Mouse (Mus musculus) T-helper 2 cell (primary cell): ENCODE results near the gene Kcnj10.

Experiments used
- in situ Hi-C: fragments of 300-600 bp; cut with MboI, MseI; formaldehyde crosslinking; loops from one replicate; pipeline ENCODE4 v1.15.1; 2025; ENCODE audit warnings: high pct_unique_total_duplicates

Gene Kcnj10

DNA sequence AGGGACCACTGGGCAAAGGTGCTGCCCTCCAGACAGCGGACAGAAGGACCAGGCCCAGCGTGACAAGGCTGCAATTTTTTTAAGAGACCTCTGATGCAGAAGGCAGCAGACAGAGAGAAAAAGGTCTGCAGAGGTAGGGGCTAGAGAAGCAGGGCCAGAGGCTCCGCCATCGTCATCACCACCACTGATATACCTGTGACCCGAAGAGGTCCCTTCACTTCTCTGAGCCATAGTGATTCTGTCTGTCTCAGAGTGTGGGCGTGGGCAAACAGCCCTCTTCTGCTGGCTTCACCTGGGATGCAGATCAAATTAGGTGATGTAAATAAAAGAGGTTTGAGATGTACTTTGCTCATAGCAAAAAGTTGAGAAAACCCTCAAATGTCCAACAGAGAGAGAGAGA is 11.4 kb upstream of the Kcnj10 start:
- in situ Hi-C loops: loop anchor here (5.0 kb wide), 1 partner anchor 38 kb away; no protein-coding TSS in a partner anchor

DNA sequence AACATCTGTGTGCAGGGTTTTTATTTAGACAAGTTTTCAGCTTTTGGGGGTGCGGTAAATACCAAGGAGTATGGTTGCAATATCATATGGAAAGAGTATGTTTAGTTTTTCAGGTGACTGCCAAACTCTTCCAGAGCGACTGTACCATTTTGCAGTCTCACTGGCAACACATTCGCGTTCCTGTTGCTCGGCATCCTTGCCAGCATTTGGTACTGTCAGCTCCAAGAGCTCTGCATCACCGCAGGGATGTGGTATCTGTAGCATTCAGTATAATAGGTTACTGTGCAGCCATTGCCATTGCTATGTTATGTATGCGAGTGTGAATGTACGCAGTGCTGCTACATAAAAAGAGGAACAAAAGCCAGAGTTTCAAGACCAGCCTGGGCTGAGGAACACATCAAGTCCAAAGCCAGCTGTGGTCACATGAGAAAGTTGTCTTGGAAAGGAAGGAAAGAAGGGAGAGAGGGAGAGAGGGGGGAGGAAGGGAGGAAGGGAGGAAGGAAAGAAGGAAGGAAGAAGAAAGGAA is 9.5 kb upstream of the Kcnj10 start:
- in situ Hi-C loops: loop anchor here (5.0 kb wide), 1 partner anchor 36 kb away; no protein-coding TSS in a partner anchor

DNA sequence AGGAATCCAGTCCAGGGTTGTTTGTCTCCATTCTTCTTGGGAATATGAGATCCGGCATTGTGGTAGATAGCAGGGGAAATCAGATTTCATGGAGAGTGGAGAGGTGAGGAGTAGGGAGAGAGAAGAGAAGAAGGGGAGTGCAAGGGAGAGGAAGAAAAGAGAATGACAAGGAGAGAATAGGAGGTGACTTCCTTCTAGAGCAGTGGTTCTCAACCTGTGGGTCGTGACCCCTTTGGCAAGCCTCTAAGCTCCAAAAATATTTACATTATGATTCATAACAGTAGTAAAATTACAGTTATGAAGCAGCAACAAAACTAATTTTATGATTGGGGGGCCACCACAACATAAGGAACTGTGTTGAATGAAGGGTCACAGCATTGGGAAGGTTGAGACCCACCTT is 8.1 kb upstream of the Kcnj10 start:
- in situ Hi-C loops: loop anchor here (5.0 kb wide), 1 partner anchor 34 kb away; no protein-coding TSS in a partner anchor

DNA sequence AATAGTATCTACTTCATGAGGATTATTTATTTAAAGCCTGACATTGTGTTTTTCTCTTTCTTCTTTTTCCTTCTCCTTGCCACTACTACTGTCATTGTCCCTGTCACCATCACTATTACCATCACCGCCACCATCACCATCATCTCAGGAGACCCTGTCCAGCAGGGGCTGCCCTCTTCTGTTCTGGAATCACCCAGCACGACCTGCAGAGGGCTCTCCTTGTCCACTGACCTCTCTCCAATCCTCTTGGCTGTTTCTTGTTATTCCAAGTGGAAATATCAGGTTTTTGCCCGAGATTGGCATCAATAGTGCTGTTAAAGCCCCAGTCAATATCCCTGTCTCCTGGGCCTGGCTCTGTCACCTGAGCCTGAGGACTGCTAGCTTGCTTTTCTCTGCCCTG is 7.5 kb upstream of the Kcnj10 start:
- in situ Hi-C loops: loop anchor here (5.0 kb wide), 1 partner anchor 34 kb away; no protein-coding TSS in a partner anchor

DNA sequence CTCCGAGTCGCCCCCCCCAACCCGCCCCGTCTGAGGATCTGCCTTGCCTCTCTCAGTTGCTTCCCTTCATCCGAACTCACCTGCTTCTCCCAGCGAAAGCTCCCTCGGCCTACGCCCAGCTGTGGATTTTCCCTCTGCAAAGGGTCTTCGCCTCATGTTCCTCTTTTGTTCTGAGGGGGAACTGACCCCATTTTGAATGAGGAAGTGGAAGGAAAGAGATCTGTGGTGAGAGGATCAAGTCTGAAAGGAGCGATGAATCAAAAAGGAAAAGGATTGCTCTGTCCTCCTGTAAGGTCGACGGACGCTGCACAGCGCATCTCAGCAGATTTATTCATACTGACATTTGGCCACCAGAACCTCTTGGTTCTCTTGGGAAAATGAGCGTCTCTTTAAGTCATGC is 5.2 kb upstream of the Kcnj10 start:
- in situ Hi-C loops: no loop called here

DNA sequence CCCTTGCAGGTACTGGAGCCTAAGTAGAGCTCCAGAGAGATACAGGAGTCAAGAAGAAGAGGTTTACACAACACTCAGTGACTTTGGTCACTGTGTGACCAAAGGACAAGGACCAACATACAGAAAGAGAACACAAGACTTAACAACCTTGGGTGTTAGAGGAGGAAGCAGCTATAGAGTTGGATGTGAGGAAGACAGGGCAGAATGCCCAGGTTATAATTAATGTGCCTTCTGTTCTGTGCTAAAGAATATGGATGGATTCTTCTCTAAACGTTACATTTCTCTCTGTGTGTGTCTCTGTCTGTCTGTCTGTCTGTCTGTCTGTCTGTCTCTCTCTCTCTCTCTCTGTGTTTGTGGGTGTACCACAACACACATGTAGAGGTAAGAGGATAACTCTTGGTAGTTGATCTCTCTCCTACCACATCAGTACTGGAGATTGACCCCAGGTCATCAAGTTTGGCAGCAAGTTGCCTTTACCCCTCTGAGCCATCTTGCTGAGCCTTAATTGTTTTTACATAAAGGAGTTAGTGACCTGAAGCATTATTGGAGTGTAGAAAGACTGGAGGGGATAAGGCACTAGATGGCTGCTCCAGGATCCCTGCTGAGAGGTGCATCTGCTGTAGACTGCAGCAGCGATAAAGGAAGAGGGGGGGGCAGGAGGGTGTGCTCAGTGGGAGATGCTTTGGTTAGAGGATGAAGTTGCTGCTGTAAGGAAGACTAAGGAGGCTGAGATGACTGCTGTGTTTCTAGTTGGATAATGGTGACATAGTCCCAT is 3.4 kb upstream of the Kcnj10 start:
- in situ Hi-C loops: no loop called here

DNA sequence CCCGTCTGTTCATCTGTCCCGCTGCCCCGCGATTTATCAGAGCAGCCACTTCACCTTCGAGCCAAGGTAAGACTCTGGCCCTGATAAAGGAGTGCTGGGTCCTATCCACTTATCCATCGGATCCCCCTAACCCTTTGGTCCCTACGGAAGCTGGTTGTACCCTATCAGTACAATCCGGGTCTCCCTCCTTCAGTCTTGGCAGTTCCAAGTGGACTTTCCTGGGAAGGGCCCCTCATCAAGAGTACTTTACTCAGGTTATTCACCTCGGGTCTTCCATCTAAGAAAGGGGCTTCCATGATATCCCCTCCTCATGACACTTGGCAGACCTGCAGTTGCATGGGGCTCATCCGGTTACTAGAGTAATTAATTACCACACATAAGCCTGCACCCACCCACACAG is 376 bp downstream of the Kcnj10 start:
- in situ Hi-C loops: no loop called here

DNA sequence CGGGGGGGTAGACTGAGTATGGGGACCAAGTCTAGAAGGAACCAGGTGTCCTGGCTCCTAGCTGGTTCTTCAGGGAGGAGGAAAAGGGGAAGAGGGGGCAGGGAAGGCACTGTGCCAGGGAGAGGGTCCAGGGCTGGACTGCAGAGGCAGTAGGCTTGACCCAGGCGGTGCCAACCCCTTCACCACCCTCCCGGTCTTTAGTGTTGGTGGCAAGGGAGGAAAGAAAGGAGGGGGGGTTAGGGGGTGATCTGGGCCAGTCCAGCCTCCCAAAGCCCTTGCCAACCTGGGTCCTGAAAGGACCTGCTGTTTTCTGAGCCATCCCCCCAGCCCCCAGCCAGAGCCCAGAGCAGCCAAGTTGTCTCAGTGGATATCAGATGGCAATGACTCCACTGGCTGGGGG is 1.7 kb downstream of the Kcnj10 start:
- in situ Hi-C loops: no loop called here

DNA sequence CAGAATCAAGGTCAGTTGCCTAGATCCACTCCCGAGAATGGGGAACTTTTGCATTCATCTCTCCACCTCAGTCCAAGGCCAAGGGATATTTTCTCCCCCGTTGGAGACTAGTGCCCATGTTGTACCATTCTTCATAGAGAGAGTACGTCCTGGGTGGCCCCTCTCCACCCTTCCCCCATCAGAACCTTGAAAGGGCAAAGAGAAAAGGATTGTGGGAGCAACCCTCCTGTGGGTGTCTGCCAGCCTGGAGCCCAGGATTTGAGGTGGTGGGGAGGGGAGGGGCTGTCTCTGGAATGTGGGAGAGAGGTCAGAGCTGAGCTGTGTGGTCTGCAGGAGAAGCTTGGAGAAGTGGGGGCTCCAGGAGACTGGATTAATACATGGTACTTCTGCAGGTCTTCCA is 2.9 kb downstream of the Kcnj10 start:
- in situ Hi-C loops: no loop called here

DNA sequence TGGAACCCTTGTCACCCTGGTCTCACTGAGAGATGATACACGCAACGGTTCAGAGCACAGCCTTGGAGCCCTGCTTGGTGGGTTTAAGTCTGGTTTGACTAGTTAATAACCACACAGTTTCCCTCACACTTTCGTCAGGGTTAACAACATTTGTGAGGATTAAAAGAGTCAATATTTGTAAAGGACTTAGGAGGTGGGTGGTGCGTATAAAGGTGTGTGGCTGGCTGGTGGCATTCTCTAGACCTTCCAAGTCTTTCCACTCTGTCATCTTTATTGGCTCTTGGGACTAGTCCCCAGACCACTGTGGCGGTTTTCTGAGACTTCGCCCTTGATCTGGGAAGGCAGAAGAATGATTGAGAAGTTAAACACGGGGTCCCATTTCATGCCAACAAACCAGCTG is 3.8 kb downstream of the Kcnj10 start:
- in situ Hi-C loops: no loop called here

DNA sequence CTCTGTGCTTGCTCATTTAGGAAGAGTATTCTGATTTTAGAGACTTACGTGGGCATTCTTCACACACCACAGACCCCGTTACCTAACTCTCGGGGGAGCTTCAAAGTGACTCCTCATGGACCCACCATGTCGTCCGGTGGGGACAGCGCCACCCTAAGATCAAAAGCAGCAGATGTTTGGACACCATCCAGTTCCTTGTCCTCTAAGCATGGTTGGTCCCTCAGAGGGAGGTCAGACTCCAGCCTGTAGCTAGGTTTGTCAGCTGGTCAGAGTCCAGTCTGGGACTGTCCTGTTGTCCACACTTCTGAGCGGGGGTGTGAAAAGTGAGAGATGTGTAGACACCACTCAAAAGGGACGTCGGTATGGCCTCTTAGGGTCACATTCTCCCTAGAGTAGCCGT is 5.7 kb downstream of the Kcnj10 start:
- in situ Hi-C loops: no loop called here

DNA sequence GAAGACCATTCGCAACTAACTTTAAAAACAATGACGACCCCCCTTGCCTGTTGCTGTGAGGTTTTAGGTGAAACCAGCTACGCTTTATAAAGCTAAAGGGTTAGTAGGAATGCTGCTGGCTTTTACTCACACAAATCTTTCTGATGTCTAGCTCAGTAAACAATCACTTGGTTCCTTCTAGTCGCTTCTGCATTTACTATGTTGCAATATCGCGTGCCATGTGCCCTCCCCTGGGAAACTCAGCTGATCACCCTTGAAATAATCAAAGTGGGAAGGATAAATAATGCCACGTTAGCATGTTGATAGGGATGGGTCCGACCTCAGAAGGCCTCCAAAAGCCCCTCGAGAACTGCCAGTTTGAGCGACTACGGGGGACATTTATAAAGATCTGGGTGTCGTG is 6.4 kb downstream of the Kcnj10 start:
- in situ Hi-C loops: no loop called here

DNA sequence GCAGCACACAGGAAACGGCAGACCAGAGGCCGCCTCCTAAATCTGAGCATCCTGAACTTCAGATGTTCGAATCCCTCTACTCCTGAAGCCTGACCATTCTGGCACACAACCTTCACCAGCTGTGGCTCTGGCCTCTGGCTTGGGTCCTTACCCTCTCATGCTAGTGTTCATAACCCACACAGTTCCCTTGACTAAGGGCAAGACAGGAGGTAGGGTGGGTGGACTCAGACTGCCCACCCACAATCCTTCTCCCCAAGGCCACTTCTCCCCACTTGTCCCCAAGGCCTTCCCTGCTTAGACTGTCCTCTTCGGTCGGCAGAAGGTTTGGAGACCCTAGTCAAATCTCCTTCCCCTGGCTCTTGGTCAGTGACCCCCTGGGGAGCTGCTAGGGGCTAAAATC is 8.5 kb downstream of the Kcnj10 start:
- in situ Hi-C loops: no loop called here

DNA sequence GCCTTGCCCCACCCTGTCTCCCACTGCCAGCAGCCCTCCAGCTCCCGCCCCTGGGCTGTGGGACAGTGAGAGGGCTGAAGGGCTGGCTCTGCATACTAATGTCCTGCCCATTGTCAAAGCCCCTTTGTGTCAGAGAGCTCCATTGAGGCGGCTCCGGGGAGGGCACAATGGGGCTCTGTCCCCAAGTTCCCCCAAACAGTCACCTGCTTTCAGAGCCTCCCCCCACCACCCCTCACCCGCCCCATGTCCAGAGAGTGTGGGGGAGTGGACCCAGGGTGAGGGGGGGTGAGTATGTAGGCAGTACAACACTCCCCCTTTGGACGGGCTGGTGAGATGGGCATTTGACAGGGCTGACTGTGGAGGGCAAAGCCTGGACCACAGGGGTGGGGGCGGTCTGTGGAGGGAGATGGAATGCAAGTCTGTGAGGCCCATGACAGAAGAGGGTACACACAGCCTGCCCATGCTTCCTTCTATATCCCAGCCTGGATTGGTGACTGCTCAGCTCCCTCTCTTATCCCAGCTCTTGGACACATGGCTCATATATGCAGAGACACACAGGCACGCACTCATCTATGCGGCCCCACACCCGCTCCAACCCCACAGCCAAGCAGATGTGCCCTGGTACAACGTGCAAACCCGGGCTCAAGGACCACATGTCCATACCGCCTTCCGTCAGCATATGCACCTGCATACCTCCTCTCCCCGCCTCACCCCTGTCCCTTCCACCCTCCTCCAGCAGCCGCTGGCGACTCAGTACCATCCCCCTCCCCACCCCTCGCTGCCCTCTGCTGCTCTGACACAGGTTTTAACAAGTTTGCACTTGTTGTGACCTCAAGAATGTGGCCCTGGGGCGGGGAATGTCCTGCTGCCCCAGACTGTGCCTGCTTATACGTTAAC is 9.2 kb downstream of the Kcnj10 start:
- in situ Hi-C loops: no loop called here

DNA sequence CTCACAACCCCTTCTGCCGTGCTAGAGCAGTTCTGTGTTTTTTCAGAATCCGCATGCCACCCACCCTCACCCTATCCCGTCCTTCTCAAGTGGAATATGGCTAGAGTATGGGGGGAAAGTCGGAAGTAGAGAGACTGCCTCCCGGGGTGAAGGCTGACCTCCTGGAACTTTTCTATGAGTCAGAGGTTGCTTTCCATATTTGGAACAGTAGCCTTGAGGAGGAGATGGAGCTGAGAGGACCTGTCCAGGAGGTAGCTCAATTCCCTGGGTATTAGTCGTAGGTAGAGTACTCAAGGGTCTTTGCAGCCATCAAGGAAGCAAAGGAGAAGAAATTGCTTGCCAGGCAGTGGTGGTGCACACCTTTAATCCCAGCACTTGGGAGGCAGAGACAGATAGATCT is 11.0 kb downstream of the Kcnj10 start:
- in situ Hi-C loops: no loop called here

DNA sequence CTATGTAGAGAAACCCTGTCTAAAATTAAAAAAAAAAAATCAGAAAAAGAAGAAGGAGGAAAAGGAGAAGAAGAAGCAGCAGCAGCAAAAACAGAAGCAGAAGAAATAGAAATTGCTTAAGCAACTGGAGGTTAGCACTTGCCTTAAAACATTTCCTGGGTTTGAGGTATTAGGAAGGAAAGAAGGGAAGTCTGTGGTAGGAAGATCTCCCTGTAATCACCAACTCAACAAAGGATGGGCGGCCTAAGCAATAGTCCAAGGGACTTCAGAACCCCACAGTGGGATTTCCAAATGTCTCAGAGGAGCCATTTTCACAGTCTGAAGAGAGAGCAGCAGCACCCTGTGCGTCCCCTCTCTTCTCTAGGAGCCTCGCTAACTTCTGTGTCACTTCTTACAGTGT is 11.4 kb downstream of the Kcnj10 start:
- in situ Hi-C loops: no loop called here

DNA sequence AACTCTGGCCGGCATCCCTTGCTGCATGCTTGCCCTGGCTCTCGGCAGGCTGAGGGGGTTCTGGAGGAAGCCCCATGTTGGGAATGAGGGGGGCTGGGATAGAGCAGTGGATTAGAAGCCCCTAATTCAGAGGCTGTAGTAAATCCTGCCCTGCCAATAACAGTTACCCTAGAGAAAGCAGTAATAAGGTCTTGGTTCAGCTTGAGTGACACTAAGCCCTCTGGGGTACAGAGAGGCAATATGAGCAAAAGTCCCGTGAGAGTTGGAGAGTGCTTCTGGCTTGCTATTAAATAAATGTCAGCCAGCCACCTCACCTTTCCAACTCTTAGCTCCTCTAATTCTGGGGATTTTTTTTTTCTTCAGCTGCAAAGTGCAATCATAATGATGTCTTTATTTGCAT is 14.3 kb downstream of the Kcnj10 start:
- in situ Hi-C loops: no loop called here

DNA sequence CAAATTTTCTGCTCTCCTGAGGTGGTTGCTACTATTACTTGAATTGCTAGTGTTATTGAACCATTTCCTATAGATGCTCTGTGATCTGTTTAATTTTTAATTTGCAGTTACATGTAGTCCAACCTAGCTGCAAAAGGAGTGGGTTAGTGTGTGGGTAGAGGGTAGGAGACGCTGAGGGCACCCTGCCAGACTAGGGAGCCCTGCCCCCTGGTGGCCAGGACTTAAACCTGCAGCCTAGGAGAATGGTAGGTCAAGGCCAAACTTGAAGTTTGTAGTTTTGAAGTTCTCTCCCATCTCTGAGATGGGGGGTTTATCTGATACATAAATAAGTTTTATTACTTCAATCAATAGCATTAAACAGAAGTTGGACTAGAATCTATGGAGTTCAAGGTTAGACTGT is 16.5 kb downstream of the Kcnj10 start:
- in situ Hi-C loops: no loop called here

DNA sequence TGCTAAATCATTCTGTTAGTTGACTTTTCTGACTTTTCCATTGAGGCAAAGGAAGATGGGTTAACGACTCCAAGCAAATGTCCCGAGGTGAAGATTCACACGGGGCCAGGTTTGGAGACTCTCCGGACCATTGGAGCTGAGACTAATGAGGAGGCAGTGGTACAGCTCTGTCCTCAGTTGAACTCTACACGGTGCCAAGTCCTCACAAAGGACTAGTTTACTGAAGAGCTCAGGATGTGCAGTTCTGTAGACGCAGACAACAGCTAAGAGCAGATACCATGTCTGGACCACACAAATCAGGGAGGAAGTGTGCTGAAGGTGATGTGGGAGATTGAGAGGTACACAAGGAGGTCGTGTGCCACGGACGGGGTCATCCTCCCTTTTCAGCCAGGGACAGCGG is 17.3 kb downstream of the Kcnj10 start:
- in situ Hi-C loops: no loop called here

DNA sequence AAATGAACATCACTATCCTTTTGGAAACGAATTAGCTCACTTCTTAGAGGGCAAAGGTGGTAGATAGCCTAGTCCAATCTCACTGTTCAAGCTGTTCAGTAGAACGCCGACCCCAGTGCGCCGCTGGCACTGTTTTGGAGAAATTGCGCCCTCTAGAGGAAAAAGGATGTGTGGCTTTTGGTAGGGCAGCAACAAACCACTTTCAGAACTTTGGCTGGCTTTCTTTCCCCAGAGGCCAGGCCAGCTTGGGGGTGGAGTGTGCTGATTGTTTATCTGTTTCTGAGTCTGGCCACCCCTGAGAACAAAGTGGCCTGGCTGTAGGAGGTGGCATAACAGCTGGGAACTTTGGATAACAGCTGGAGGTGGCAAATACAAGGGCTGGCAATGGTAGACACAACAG is 23.7 kb downstream of the Kcnj10 start:
- in situ Hi-C loops: loop anchor here (5.0 kb wide), 1 partner anchor 32 kb away; no protein-coding TSS in a partner anchor

DNA sequence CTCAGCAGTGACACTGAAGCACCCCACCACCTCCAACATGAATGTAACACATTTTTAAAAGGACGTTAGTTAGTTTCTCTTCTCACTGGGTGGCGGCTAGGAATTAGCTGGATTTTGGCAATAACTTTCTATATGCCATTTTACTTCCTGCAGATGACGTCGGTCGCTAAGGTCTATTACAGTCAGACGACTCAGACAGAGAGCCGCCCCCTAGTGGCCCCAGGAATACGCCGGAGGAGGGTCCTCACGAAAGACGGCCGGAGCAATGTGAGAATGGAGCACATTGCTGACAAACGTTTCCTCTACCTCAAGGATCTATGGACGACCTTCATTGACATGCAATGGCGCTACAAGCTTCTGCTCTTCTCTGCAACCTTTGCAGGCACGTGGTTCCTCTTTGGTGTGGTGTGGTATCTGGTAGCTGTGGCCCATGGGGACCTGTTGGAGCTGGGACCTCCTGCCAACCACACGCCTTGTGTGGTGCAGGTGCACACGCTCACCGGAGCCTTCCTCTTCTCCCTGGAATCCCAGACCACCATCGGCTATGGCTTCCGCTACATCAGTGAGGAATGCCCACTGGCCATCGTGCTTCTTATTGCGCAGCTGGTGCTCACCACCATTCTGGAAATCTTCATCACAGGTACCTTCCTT is 27.9 kb downstream of the Kcnj10 start:
- in situ Hi-C loops: loop anchor here (5.0 kb wide), 1 partner anchor 37 kb away; no protein-coding TSS in a partner anchor

DNA sequence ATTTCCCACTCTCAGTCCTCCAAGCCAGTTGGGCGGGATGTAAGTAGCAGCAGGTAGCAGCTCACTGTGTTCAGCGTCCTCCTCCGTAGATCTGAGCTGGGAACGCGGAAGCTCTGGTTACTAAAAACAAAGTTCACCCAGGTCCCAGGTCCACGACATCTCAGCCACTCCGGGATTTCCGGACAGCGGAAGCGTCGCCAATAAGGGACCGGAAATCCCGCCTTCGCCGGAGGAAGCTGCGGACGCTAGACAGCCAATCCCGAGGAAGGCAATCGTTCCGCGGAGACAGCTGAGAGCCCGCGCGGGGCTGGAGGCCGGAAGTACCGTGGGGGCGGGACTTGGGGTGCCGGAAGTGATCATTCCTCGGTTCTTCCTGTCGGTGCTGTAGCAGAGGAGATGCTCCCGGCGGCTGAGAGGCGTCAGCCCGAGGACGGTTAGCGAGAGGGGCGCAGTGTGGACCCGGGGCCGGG is 35.2 kb downstream of the Kcnj10 start, which contains the start of gene Pigm:
TSS of gene Pigm (plus strand) at position 349 of the 470 bp plus-strand sequence.
- in situ Hi-C loops: no loop called here
